Mouse (Mus musculus) C2C12 (cell line): ENCODE results near the gene Dhdh.

Source experiments
- CEBPB ChIP-seq: IDR thresholded peaks from one replicate; pipeline ENCODE4 v1.6.1; 2011; ENCODE audit warnings: low read depth, mild to moderate bottlenecking, control low read depth, moderate library complexity
- CTCF ChIP-seq: IDR thresholded peaks from one replicate; pipeline ENCODE4 v1.5.1; 2011; ENCODE audit not compliant: control insufficient read depth, insufficient read depth, insufficient read length
- MAX ChIP-seq: IDR thresholded peaks from one replicate; pipeline ENCODE4 v1.6.1; 2011; ENCODE audit warnings: mild to moderate bottlenecking, control low read depth
- MYOD1 ChIP-seq: IDR thresholded peaks from one replicate; pipeline ENCODE4 v1.6.1; 2011; ENCODE audit warnings: low read depth; ENCODE audit not compliant: control insufficient read depth, insufficient read length
- MYOG ChIP-seq: IDR thresholded peaks from one replicate; pipeline ENCODE4 v1.6.1; 2011; ENCODE audit not compliant: control insufficient read depth, insufficient read length; ENCODE audit errors: extremely low read depth
- USF1 ChIP-seq: IDR thresholded peaks from one replicate; pipeline ENCODE4 v1.6.1; 2011; ENCODE audit warnings: low read depth, mild to moderate bottlenecking, control low read depth, moderate library complexity

DNA sequence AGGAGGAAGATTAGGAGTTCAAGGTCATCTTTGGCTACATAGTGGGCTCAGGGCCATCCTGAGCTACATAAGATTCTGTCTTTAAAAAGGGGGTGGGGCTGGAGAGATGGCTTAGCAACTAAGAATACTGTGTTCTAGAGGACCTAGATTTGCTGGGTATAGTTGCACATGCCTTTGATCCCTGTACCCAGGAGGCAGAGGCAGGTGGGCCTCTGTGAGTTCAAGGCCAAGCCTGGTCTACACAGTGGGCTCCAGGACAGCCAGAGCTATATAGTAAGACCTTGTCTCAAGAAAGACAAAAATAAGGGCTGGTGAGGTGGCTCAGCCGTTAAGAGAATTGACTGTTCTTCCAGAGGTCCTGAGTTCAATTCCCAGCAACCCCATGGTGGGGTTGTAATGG is 38.6 kb downstream of the Dhdh start:
- TF ChIP-seq MYOD1 (no peak), CTCF (no peak), MAX (no peak), USF1 (no peak), MYOG (no peak), CEBPB (no peak)
